Mouse (Mus musculus) T-helper 17 cell (primary cell): ENCODE measurements around the gene Phospho1.

ENCODE experiments used
- in situ Hi-C, 2 experiments: fragments of 300-600 bp; cut with MboI, MseI; formaldehyde crosslinking; loops; 1 replicate in 1 of 2; 2 replicates in 1 of 2; pipeline ENCODE4 v1.15.1; 2025; ENCODE audit warnings: high pct_unique_total_duplicates in 2 of 2

Gene Phospho1

GRCm38 (mm10) chr11:95824071-95824876, at the start of gene Phospho1:
Gene Phospho1 (plus strand): TSS chr11:95824499.
- in situ Hi-C loops = no loop called here

GRCm38 (mm10) chr11:95777323-95778297, 46.7 kb upstream of the Phospho1 start:
- in situ Hi-C loops = no loop called here

GRCm38 (mm10) chr11:95778831-95779251, 45.5 kb upstream of the Phospho1 start:
- in situ Hi-C loops = no loop called here

- in situ Hi-C loops = no loop called here
Observed at GRCm38 (mm10) chr11:95779366-95779765, 44.9 kb upstream of the Phospho1 start.

GRCm38 (mm10) chr11:95780480-95780879, 43.8 kb upstream of the Phospho1 start:
- in situ Hi-C loops = no loop called here

- in situ Hi-C loops = no loop called here
Observed at GRCm38 (mm10) chr11:95781557-95781956, 42.7 kb upstream of the Phospho1 start.

GRCm38 (mm10) chr11:95783457-95783856, 40.8 kb upstream of the Phospho1 start:
- in situ Hi-C loops = no loop called here

- in situ Hi-C loops = no loop called here
Observed at GRCm38 (mm10) chr11:95783958-95784357, 40.3 kb upstream of the Phospho1 start.

- in situ Hi-C loops = no loop called here
Observed at GRCm38 (mm10) chr11:95785675-95786074, 38.6 kb upstream of the Phospho1 start.

GRCm38 (mm10) chr11:95786511-95786910, 37.8 kb upstream of the Phospho1 start:
- in situ Hi-C loops = no loop called here

GRCm38 (mm10) chr11:95789451-95789891, 34.8 kb upstream of the Phospho1 start:
- in situ Hi-C loops = no loop called here

GRCm38 (mm10) chr11:95791787-95792186, 32.5 kb upstream of the Phospho1 start:
- in situ Hi-C loops = no loop called here

- in situ Hi-C loops = no loop called here
Observed at GRCm38 (mm10) chr11:95792950-95793509, 31.3 kb upstream of the Phospho1 start.

GRCm38 (mm10) chr11:95794201-95794600, 30.1 kb upstream of the Phospho1 start:
- in situ Hi-C loops = no loop called here

- in situ Hi-C loops = no loop called here
Observed at GRCm38 (mm10) chr11:95795582-95795981, 28.7 kb upstream of the Phospho1 start.

GRCm38 (mm10) chr11:95805010-95805409, 19.3 kb upstream of the Phospho1 start:
- in situ Hi-C loops = no loop called here

- in situ Hi-C loops = no loop called here
Observed at GRCm38 (mm10) chr11:95805527-95805926, 18.8 kb upstream of the Phospho1 start.

GRCm38 (mm10) chr11:95807884-95808283, 16.4 kb upstream of the Phospho1 start:
- in situ Hi-C loops = no loop called here

GRCm38 (mm10) chr11:95808448-95809011, 15.8 kb upstream of the Phospho1 start:
- in situ Hi-C loops = no loop called here

GRCm38 (mm10) chr11:95809603-95810002, 14.7 kb upstream of the Phospho1 start:
- in situ Hi-C loops = no loop called here

GRCm38 (mm10) chr11:95810828-95811227, 13.5 kb upstream of the Phospho1 start:
- in situ Hi-C loops = no loop called here

GRCm38 (mm10) chr11:95811741-95812140, 12.6 kb upstream of the Phospho1 start:
- in situ Hi-C loops = no loop called here
